Mouse (Mus musculus): Measurements from ENCODE around the gene Spink8. TPM values are rescaled to one million over a fixed set of nuclear protein-coding genes. Genes with fewer than 3 reads are reported as not detected.
A peak's percentile ranks its signal among the peaks of the same experiment; 100 is the strongest.

The Spink8 gene
- total and polyA plus RNA-seq, 3 experiments = not detected

DNA sequence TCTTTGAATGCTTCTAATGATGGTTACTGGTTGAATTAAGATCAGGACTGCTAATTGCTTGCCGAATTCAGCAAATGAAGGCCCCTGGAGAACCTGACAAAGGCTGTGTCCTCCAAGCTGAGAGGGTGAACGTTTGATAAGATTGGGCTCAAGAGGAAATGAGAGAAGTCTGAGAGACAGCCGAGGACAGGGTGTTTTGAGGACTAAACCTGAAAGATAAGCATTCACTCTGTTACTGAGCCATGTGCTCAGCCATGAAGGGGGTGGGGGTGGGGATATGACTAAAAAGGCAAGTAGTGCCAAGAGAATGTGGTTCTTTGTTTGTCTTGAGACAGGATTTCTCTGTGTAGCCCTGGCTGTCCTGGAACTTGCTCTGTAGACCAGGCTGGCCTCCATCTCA lies 51.0 kb downstream of the Spink8 start (continued):
- TF ChIP-seq SIN3A (IDR thresholded peaks at IDR 0.05; ENCODE audit: low read length) = peak; percentile 92
- no peak for TF ChIP-seq MAFK (IDR thresholded peaks at IDR 0.05; ENCODE audit: borderline replicate concordance, low read depth, low read length)

DNA sequence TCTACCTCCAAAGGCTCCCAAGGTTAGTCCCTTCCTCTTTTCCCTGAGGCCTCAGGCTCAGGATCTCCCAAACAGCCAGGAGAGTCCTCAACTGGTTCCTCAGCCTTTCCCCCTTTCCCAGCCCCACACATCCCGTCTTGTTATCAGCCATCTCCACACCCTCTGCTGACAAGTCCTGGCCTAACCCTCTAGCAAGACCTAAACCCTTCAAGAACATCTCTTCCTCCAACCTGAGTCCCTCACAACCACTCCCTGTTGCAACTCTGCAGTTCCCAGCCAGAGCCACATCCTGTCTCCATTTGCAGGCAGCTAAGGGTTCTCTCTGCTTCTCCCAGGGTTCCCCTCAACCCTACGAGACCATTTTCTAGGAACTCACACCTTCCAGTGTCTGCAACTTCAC lies 54.1 kb downstream of the Spink8 start:
- Histone ChIP-seq H3K27ac (ENCODE audit: control insufficient read depth, low read depth, low read length) (peak overlapping the region; percentile 26), H3K9me3 (replicated peaks; ENCODE audit: insufficient read depth, low read length) (no peaks in the 10 kb centered on the region), H3K27me3 (ENCODE audit: control insufficient read depth in 1 of 2, insufficient read depth in 2 of 2, low read length in 2 of 2) (no peaks in the 10 kb centered on the region), H3K36me3 (ENCODE audit: control insufficient read depth in 1 of 2, insufficient read depth in 2 of 2, low read length in 2 of 2) (peaks cover 0 to 29% of the 10 kb centered on the region in 2 experiments; a peak in 2 of 4 replicates), H3K4me3 (ENCODE audit: control insufficient read depth in 1 of 2, insufficient read depth in 1 of 2, low read depth in 2 of 2, low read length in 2 of 2) (no peak overlapping the region), H3K79me2 (ENCODE audit: control insufficient read depth, insufficient read depth, low read length, poor library complexity) (no peaks in the 10 kb centered on the region), H3K9ac (ENCODE audit: control insufficient read depth, low read depth, low read length, poor library complexity, severe bottlenecking) (no peak overlapping the region), H3K4me1 (ENCODE audit: control insufficient read depth in 1 of 2, insufficient read depth in 2 of 2, low read length in 2 of 2) (peaks cover 20 to 38% of the 10 kb centered on the region in 2 experiments)
- peak; percentile 68 for DNase-seq (ENCODE audit: low read depth, low spot score)
- TF ChIP-seq RAD21 (IDR thresholded peaks at IDR 0.05; ENCODE audit: low read depth, low read length) (no peak), TBP (IDR thresholded peaks at IDR 0.05; ENCODE audit: low read depth, low read length) (peak; percentile 69), TAL1 (IDR thresholded peaks at IDR 0.05; ENCODE audit: low read length) (peak; percentile 44; the same call in 1 of the 2 replicates), GATA1 (IDR thresholded peaks at IDR 0.05; ENCODE audit: low read depth, low read length) (peak; percentile 56)

DNA sequence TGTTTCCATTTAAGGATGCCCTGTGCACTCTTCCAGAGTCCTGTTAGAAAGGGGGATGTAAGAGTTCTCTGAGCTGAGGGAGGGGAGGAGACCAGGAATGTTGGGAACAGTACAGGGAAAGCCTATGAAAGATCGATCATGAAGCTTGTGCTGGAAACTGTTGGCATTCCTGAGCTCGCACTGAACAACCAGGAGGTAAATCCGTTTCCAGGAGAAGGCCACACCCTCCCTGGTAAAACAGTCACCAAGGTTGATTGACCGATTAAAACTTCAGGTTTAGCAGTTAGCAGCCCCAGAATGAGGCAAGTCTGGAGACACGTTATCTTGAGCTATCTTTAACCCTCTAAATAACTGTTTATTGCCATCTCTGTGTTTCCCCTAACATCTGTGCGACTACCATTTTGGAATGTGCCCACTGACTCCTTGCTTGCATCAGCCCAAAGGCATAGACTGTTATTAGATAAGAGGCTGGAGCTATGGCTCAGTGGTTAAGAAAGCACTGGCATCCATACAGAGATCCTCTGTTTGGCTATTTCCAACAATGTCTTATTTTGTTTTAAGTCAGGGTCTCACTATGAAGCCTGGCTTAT lies 59.0 kb downstream of the Spink8 start:
- H3K9ac ChIP-seq (ENCODE audit: control insufficient read depth, low read depth, low read length, poor library complexity, severe bottlenecking) = peak overlapping the region; percentile 24; the same call in 1 of the 2 replicates
- peak overlapping the region; percentile 79 for H3K27ac ChIP-seq (ENCODE audit: control insufficient read depth, low read depth, low read length)
- peaks cover 15 to 27% of the 10 kb centered on the region in 2 experiments for H3K4me1 ChIP-seq (ENCODE audit: control insufficient read depth in 1 of 2, insufficient read depth in 2 of 2, low read length in 2 of 2)
- DNase-seq (ENCODE audit: low read depth, low spot score) = peak; percentile 59
- peak overlapping the region; percentile 20 to 21; a peak in 3 of 4 replicates for H3K4me3 ChIP-seq (ENCODE audit: control insufficient read depth in 1 of 2, insufficient read depth in 1 of 2, low read depth in 2 of 2, low read length in 2 of 2)
- peaks cover 7% of the 10 kb centered on the region for H3K79me2 ChIP-seq (ENCODE audit: control insufficient read depth, insufficient read depth, low read length, poor library complexity)
- no peaks in the 10 kb centered on the region for H3K9me3 ChIP-seq (replicated peaks; ENCODE audit: insufficient read depth, low read length)
- no peak for TF ChIP-seq USF1 (IDR thresholded peaks at IDR 0.05; ENCODE audit: low read depth, low read length)
- TF ChIP-seq ETS1 (IDR thresholded peaks at IDR 0.05; ENCODE audit: low read depth, low read length) = peak; percentile 69
- peak; percentile 56 for TF ChIP-seq GATA1 (IDR thresholded peaks at IDR 0.05; ENCODE audit: low read depth, low read length)
- peak; percentile 14 to 64; a peak in 2 of 4 replicates for TF ChIP-seq EP300 (IDR thresholded peaks at IDR 0.05; ENCODE audit: low read depth in 1 of 2, low read length in 2 of 2)
- TF ChIP-seq TBP (IDR thresholded peaks at IDR 0.05; ENCODE audit: low read depth, low read length) = no peak
- peak; percentile 43; the same call in 1 of the 2 replicates for TF ChIP-seq TCF12 (IDR thresholded peaks at IDR 0.05; ENCODE audit: low read depth, low read length)
- TF ChIP-seq GABPA (IDR thresholded peaks at IDR 0.05; ENCODE audit: low read depth, low read length) = no peak
- no peaks in the 10 kb centered on the region for H3K27me3 ChIP-seq (ENCODE audit: control insufficient read depth in 1 of 2, insufficient read depth in 2 of 2, low read length in 2 of 2)
- H3K36me3 ChIP-seq (ENCODE audit: control insufficient read depth in 1 of 2, insufficient read depth in 2 of 2, low read length in 2 of 2) = peaks cover 0 to 22% of the 10 kb centered on the region in 2 experiments; a peak in 2 of 4 replicates

Data from MEL (cell line).